Mouse (Mus musculus): ENCODE data around the gene Exoc7. TPM values are rescaled to one million over a fixed set of nuclear protein-coding genes. Genes with fewer than 3 reads are reported as not detected.

Exoc7 gene
- total RNA-seq, 1 experiment: 26.4 TPM

GRCm38 (mm10) chr11:116259461-116259860 lies 47.6 kb downstream of the Exoc7 start:
- Histone ChIP-seq H3K4me3 (ENCODE audit: insufficient read depth in 1 of 2, low read depth in 1 of 2, low read length in 2 of 2, poor library complexity in 1 of 2, severe bottlenecking in 1 of 2) (no peak overlapping the region), H3K36me3 (ENCODE audit: control insufficient read depth, insufficient read depth, low read length, poor library complexity, severe bottlenecking) (peaks cover 72% of the 10 kb centered on the region), H3K9me3 (ENCODE audit: control insufficient read depth, insufficient read depth, low read depth, low read length) (no peaks in the 10 kb centered on the region), H3K4me1 (ENCODE audit: control insufficient read depth in 2 of 2, insufficient read depth in 2 of 2, low read length in 2 of 2, poor library complexity in 1 of 2) (no peaks in the 10 kb centered on the region), H3K9ac (ENCODE audit: insufficient read depth, low read depth, low read length, poor library complexity, severe bottlenecking) (no peak overlapping the region), H3K27ac (ENCODE audit: insufficient read depth, low read depth, low read length, poor library complexity, severe bottlenecking) (no peak overlapping the region)
- TF ChIP-seq CHD2 (IDR thresholded peaks at IDR 0.05; ENCODE audit: low read depth, low read length): no peak
- TF ChIP-seq ZC3H11A (IDR thresholded peaks at IDR 0.05; ENCODE audit: borderline replicate concordance, low read depth, low read length): no peak
- TF ChIP-seq HCFC1 (IDR thresholded peaks at IDR 0.05; ENCODE audit: borderline replicate concordance, insufficient read depth, low read length): no peak
- TF ChIP-seq MAFK (IDR thresholded peaks at IDR 0.05; ENCODE audit: insufficient read depth, low read depth, low read length): no peak
- TF ChIP-seq ZNF384 (IDR thresholded peaks at IDR 0.05; ENCODE audit: low read depth, low read length): no peak
- no peak for DNase-seq (ENCODE audit: low read depth, low spot score)
- in situ Hi-C loops (cut with MboI; ENCODE audit: low sequenced_read_pairs in 2 of 2, unreplicated experiment in 2 of 2): no loop called here

- TF ChIP-seq ZC3H11A (IDR thresholded peaks at IDR 0.05; ENCODE audit: borderline replicate concordance, low read depth, low read length): no peak
- TF ChIP-seq ZNF384 (IDR thresholded peaks at IDR 0.05; ENCODE audit: low read depth, low read length): no peak
- TF ChIP-seq CHD2 (IDR thresholded peaks at IDR 0.05; ENCODE audit: low read depth, low read length): no peak
- no peak for TF ChIP-seq HCFC1 (IDR thresholded peaks at IDR 0.05; ENCODE audit: borderline replicate concordance, insufficient read depth, low read length)
- TF ChIP-seq MAFK (IDR thresholded peaks at IDR 0.05; ENCODE audit: insufficient read depth, low read depth, low read length): no peak
- in situ Hi-C loops (cut with MboI; ENCODE audit: low sequenced_read_pairs in 2 of 2, unreplicated experiment in 2 of 2): no loop called here
- Histone ChIP-seq H3K9ac (ENCODE audit: insufficient read depth, low read depth, low read length, poor library complexity, severe bottlenecking) (no peak overlapping the region), H3K36me3 (ENCODE audit: control insufficient read depth, insufficient read depth, low read length, poor library complexity, severe bottlenecking) (peaks cover 66% of the 10 kb centered on the region), H3K4me3 (ENCODE audit: insufficient read depth in 1 of 2, low read depth in 1 of 2, low read length in 2 of 2, poor library complexity in 1 of 2, severe bottlenecking in 1 of 2) (no peak overlapping the region), H3K27ac (ENCODE audit: insufficient read depth, low read depth, low read length, poor library complexity, severe bottlenecking) (no peak overlapping the region), H3K9me3 (ENCODE audit: control insufficient read depth, insufficient read depth, low read depth, low read length) (no peaks in the 10 kb centered on the region), H3K4me1 (ENCODE audit: control insufficient read depth in 2 of 2, insufficient read depth in 2 of 2, low read length in 2 of 2, poor library complexity in 1 of 2) (no peaks in the 10 kb centered on the region)
- DNase-seq (ENCODE audit: low read depth, low spot score): no peak
Observed at GRCm38 (mm10) chr11:116255982-116256675, 50.9 kb downstream of the Exoc7 start.

- H3K4me1 ChIP-seq (ENCODE audit: control insufficient read depth in 2 of 2, insufficient read depth in 2 of 2, low read length in 2 of 2, poor library complexity in 1 of 2): no peaks in the 10 kb centered on the region
- no peaks in the 10 kb centered on the region for H3K9me3 ChIP-seq (ENCODE audit: control insufficient read depth, insufficient read depth, low read depth, low read length)
- H3K27ac ChIP-seq (ENCODE audit: insufficient read depth, low read depth, low read length, poor library complexity, severe bottlenecking): no peak overlapping the region
- H3K36me3 ChIP-seq (ENCODE audit: control insufficient read depth, insufficient read depth, low read length, poor library complexity, severe bottlenecking): peaks cover 67% of the 10 kb centered on the region
- no peak overlapping the region for H3K9ac ChIP-seq (ENCODE audit: insufficient read depth, low read depth, low read length, poor library complexity, severe bottlenecking)
- H3K4me3 ChIP-seq (ENCODE audit: insufficient read depth in 1 of 2, low read depth in 1 of 2, low read length in 2 of 2, poor library complexity in 1 of 2, severe bottlenecking in 1 of 2): no peak overlapping the region
- TF ChIP-seq HCFC1 (IDR thresholded peaks at IDR 0.05; ENCODE audit: borderline replicate concordance, insufficient read depth, low read length) (no peak), MAFK (IDR thresholded peaks at IDR 0.05; ENCODE audit: insufficient read depth, low read depth, low read length) (no peak), ZNF384 (IDR thresholded peaks at IDR 0.05; ENCODE audit: low read depth, low read length) (no peak), ZC3H11A (IDR thresholded peaks at IDR 0.05; ENCODE audit: borderline replicate concordance, low read depth, low read length) (no peak), CHD2 (IDR thresholded peaks at IDR 0.05; ENCODE audit: low read depth, low read length) (no peak)
- in situ Hi-C loops (cut with MboI; ENCODE audit: low sequenced_read_pairs in 2 of 2, unreplicated experiment in 2 of 2): no loop called here
- no peak for DNase-seq (ENCODE audit: low read depth, low spot score)
Observed at GRCm38 (mm10) chr11:116255090-116255981, 51.7 kb downstream of the Exoc7 start.

- in situ Hi-C loops (cut with MboI; ENCODE audit: low sequenced_read_pairs in 2 of 2, unreplicated experiment in 2 of 2): no loop called here
- Histone ChIP-seq H3K4me3 (ENCODE audit: insufficient read depth in 1 of 2, low read depth in 1 of 2, low read length in 2 of 2, poor library complexity in 1 of 2, severe bottlenecking in 1 of 2) (no peak overlapping the region), H3K9me3 (ENCODE audit: control insufficient read depth, insufficient read depth, low read depth, low read length) (no peaks in the 10 kb centered on the region), H3K36me3 (ENCODE audit: control insufficient read depth, insufficient read depth, low read length, poor library complexity, severe bottlenecking) (peaks cover 66% of the 10 kb centered on the region), H3K4me1 (ENCODE audit: control insufficient read depth in 2 of 2, insufficient read depth in 2 of 2, low read length in 2 of 2, poor library complexity in 1 of 2) (no peaks in the 10 kb centered on the region), H3K27ac (ENCODE audit: insufficient read depth, low read depth, low read length, poor library complexity, severe bottlenecking) (no peak overlapping the region), H3K9ac (ENCODE audit: insufficient read depth, low read depth, low read length, poor library complexity, severe bottlenecking) (no peak overlapping the region)
- TF ChIP-seq CHD2 (IDR thresholded peaks at IDR 0.05; ENCODE audit: low read depth, low read length) (no peak), HCFC1 (IDR thresholded peaks at IDR 0.05; ENCODE audit: borderline replicate concordance, insufficient read depth, low read length) (no peak), ZC3H11A (IDR thresholded peaks at IDR 0.05; ENCODE audit: borderline replicate concordance, low read depth, low read length) (no peak), ZNF384 (IDR thresholded peaks at IDR 0.05; ENCODE audit: low read depth, low read length) (no peak), MAFK (IDR thresholded peaks at IDR 0.05; ENCODE audit: insufficient read depth, low read depth, low read length) (no peak)
- no peak for DNase-seq (ENCODE audit: low read depth, low spot score)
Observed at GRCm38 (mm10) chr11:116254627-116255026, 52.4 kb downstream of the Exoc7 start.
